Mouse (Mus musculus): Measurements from ENCODE around the gene Olfr177.

DNA sequence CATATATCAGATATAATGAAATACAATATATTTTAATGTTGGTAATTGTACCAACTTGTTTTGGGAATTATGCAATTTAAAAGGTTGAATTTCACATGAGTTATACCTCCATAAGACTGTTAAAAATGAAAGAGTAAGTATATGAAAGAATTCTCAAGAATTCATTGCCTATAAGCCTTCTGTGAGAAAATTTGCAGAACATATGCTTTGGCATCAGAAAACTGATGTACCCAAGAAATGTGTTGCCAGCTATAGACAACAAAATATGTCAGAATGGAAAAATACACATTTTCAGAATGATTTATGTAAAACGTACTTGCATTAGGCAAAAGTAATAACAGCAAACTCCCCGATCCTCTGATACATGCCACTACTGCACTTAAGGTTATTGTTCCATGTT, 9.8 kb upstream of the Olfr177 start:
- TF ChIP-seq CTCF (IDR thresholded peaks at IDR 0.05; ENCODE audit: insufficient read depth, low read depth, low read length) (no peak), POLR2A (IDR thresholded peaks at IDR 0.05; ENCODE audit: insufficient read depth, low read depth, low read length) (no peak)
